ENCODE assay signal across 8 mouse cellular contexts in genomic region chr14:61439141-61439660, GRCm38 (mm10). TPM values are rescaled to one million over a fixed set of nuclear protein-coding genes. Genes with fewer than 3 reads are reported as not detected.
A peak's percentile ranks its signal among the peaks of the same experiment; 100 is the strongest.
DNase-seq lines count a peak whose midpoint lies in the region; ATAC-seq and TF ChIP-seq lines count a peak whose summit lies in the region.

No protein-coding gene starts in this region.

- intact Hi-C loops in gastrocnemius, postnatal 14 days (cut with DNase I; ENCODE audit: low total_unique reads): no loop called here

- H3K27me3 ChIP-seq in kidney, postnatal 0 days (ENCODE audit: insufficient read depth, low read length): no peaks in the 10 kb centered on the region

- TF ChIP-seq POLR2A in cortical plate, adult 2 months (IDR thresholded peaks at IDR 0.05; ENCODE audit: extremely low read depth, insufficient read depth, low read length): no peak
- no peak for TF ChIP-seq POLR2A in lung, adult 2 months (IDR thresholded peaks at IDR 0.05; ENCODE audit: borderline replicate concordance, extremely low read depth, low read depth, low read length)

- ATAC-seq in kidney, postnatal 0 days (replicated peaks; ENCODE audit: low FRiP score, low read depth): peak; percentile 68

- no peaks in the 10 kb centered on the region for H3K9me3 ChIP-seq in kidney, postnatal 0 days (replicated peaks; ENCODE audit: low read length)

- H3K4me2 ChIP-seq in kidney, postnatal 0 days (ENCODE audit: low read length): peak overlapping the region; percentile 78

- H3K4me1 ChIP-seq in cortical plate, adult 2 months (ENCODE audit: control insufficient read depth, insufficient read depth, low read length): peaks cover 6% of the 10 kb centered on the region; the same call in 1 of the 2 replicates
- H3K4me1 ChIP-seq in kidney, postnatal 0 days (replicated peaks; ENCODE audit: insufficient read depth, low read length): peaks cover 3% of the 10 kb centered on the region; the same call in 1 of the 2 replicates
- H3K4me1 ChIP-seq in lung, adult 2 months (ENCODE audit: control insufficient read depth, insufficient read depth, low read length): peaks cover 3% of the 10 kb centered on the region

- no peaks in the 10 kb centered on the region for H3K36me3 ChIP-seq in kidney, postnatal 0 days (ENCODE audit: insufficient read depth, low read length)

- H3K9ac ChIP-seq in kidney, postnatal 0 days (ENCODE audit: low read depth, low read length): peak overlapping the region; percentile 89

- under 1% methylated on average over 48 of the region's 62 CpGs for WGBS in kidney, postnatal 0 days
- under 1% methylated on average over 51 of the region's 62 CpGs for WGBS in lung, adult 2 months

- DNase-seq in 3T3-L1 (ENCODE audit: low read depth, low spot score) (peak; percentile 52), ES-CJ7 (ENCODE audit: low read depth, low spot score) (peak; percentile 69)
- peak; percentile 61 for DNase-seq in gastrocnemius, postnatal 14 days
- DNase-seq in kidney, postnatal 0 days (ENCODE audit: low spot score): peak; percentile 52
- no peak for DNase-seq in lung, adult 2 months
- DNase-seq in right cerebral cortex, adult 2 months (ENCODE audit: low spot score in 2 of 2): peak; percentile 35 to 46
- DNase-seq in urinary bladder, postnatal 10 days (ENCODE audit: low spot score): no peak

- no peak for TF ChIP-seq CTCF in cortical plate, adult 2 months (IDR thresholded peaks at IDR 0.05; ENCODE audit: extremely low read depth, insufficient read depth, low read length)
- TF ChIP-seq CTCF in kidney, postnatal 0 days (IDR thresholded peaks at IDR 0.05; ENCODE audit: low read depth): no peak
- TF ChIP-seq CTCF in lung, adult 2 months (IDR thresholded peaks at IDR 0.05; ENCODE audit: insufficient read depth, low read length): no peak

- H3K4me3 ChIP-seq in cortical plate, adult 2 months (ENCODE audit: insufficient read depth, low read length): peak overlapping the region; percentile 100
- H3K4me3 ChIP-seq in kidney, postnatal 0 days (replicated peaks; ENCODE audit: low read depth, low read length): peak overlapping the region; percentile 83
- H3K4me3 ChIP-seq in lung, adult 2 months (replicated peaks; ENCODE audit: extremely low read depth, low read depth, low read length): peak overlapping the region; percentile 67

- H3K27ac ChIP-seq in cortical plate, adult 2 months (ENCODE audit: insufficient read depth, low read length): peak overlapping the region; percentile 98
- peak overlapping the region; percentile 96 for H3K27ac ChIP-seq in kidney, postnatal 0 days

RNA-seq across cellular contexts. Expression of gene Kpna3, which starts 0.5 kb away (rescaled TPM):
- 46.4 and 47.6 TPM in 2 replicates for polyA plus RNA-seq in cortical plate, adult 2 months (2012; rRNA removed)
- total RNA-seq in gastrocnemius, postnatal 14 days (2021): 10 to 100 TPM; 71.0 to 78.0 TPM
- 30.8 and 33.0 TPM in 2 replicates for polyA plus RNA-seq in kidney, postnatal 0 days (2015; fragmentation: Nextera tagmentation; extraction: Ambion mirVana)
- 3.8 and 6.3 TPM in 2 replicates for polyA plus RNA-seq in lung, adult 2 months (2012; rRNA removed)

Comparison
In these comparisons a context has a peak if more than half of its experiments do, and no peak if none do; other contexts are left out.
1. DNase-seq: peak in 3T3-L1 (single experiment), ES-CJ7 (single experiment), gastrocnemius, postnatal 14 days (single experiment), kidney, postnatal 0 days (single experiment) and right cerebral cortex, adult 2 months (2 of 2); none in lung, adult 2 months (single experiment) and urinary bladder, postnatal 10 days (single experiment).
2. Peak in every context shown above with its lines, with median percentiles within 50 percentile points of each other: H3K4me3 ChIP-seq.